Mouse (Mus musculus) hindbrain, embryonic 12.5 days (tissue): ENCODE measurements around the gene Clcnkb. TPM values are rescaled to one million over a fixed set of nuclear protein-coding genes. Genes with fewer than 3 reads are reported as not detected.

Experiments
- ATAC-seq: fragments of 200-750 bp; cut with Nextera tagmentation; 2 replicates; pipeline ENCODE4 v1.8.0; 2017; ENCODE audit warnings: moderate TSS enrichment; ENCODE audit not compliant: low FRiP score
- H3K27ac ChIP-seq: fragments of 300-500 bp; sonication (generic); 2 replicates; pipeline ENCODE4 v1.5.1; 2016; ENCODE audit warnings: mild to moderate bottlenecking
- H3K27me3 ChIP-seq: fragments of 300-500 bp; sonication (generic); 2 replicates; pipeline ENCODE4 v1.6.1; 2016; ENCODE audit warnings: mild to moderate bottlenecking
- H3K36me3 ChIP-seq: fragments of 300-500 bp; sonication (generic); 2 replicates; pipeline ENCODE4 v1.6.1; 2016; ENCODE audit warnings: mild to moderate bottlenecking
- H3K4me1 ChIP-seq: fragments of 300-500 bp; sonication (generic); 2 replicates; pipeline ENCODE4 v1.6.1; 2016
- H3K4me2 ChIP-seq: fragments of 300-500 bp; sonication (generic); replicated peaks from 2 replicates; pipeline ENCODE4 v1.6.1; 2016; ENCODE audit warnings: mild to moderate bottlenecking
- H3K4me3 ChIP-seq: fragments of 300-500 bp; sonication (generic); 2 replicates; pipeline ENCODE4 v1.5.1; 2016; ENCODE audit warnings: mild to moderate bottlenecking
- H3K9ac ChIP-seq: fragments of 300-500 bp; sonication (generic); 2 replicates; pipeline ENCODE4 v1.6.1; 2016; ENCODE audit warnings: mild to moderate bottlenecking, moderate library complexity
- H3K9me3 ChIP-seq: fragments of 300-500 bp; sonication (generic); replicated peaks from 2 replicates; pipeline ENCODE4 v1.6.1; 2016; ENCODE audit warnings: mild to moderate bottlenecking
- WGBS: fragments of 180-500 bp; shearing (Covaris S2); methylation state at CpG from one replicate; pipeline ENCODE4 v1.1.7; 2016; 5-methylcytosine and 5-hydroxymethylcytosine counted together
- polyA plus RNA-seq: library from polyadenylated mRNA; unstranded; fragments of >200 nt; fragmentation: Nextera tagmentation; extraction: Ambion mirVana; gene quantifications from 2 replicates; pipeline ENCODE4 v1.2.1, GENCODE M21; 2016

The Clcnkb gene
- polyA plus RNA-seq, 1 experiment from 2014 or later = not detected

DNA sequence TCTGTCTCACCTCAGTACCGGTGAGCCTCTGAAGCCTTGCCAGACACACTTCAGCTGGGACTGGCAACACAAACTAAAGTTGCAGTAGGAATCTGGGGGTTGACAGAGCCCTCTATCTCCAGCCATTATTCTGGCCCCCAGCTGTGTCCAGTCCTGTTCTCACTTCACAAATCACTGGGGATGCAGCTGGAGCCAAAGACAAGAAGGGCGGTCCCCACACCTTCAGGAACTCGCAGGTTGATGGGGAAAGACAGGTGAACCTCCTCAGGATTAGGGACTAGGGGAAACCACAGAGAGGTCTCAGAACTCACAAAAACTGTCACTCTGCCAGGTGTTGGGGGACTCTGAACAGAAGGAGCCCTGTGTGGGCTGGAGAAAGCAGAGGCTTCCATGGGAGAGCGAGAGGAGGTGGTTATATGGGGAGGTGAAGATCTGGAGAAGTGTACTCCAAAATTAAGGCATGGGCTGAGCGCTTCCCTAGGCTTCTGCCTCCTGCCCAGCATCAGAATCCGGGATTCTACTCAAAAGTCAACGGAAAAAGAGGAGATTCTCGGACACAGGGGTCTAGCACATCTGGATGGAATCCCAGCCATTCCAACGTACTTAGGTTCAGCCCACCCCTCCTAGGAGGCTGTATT lies 4.5 kb upstream of the Clcnkb start, which contains the start of gene Hspb7:
TSS of gene Hspb7 (plus strand) at position 588 of the 638 bp plus-strand sequence.
- Histone ChIP-seq H3K27ac (no peak within 1 kb of the TSS), H3K9me3 (no peaks in the 10 kb centered on the region), H3K27me3 (peaks cover 37% of the 10 kb centered on the region), H3K4me2 (no peak within 1 kb of the TSS), H3K4me1 (no peaks in the 10 kb centered on the region), H3K4me3 (no peak within 1 kb of the TSS), H3K36me3 (no peaks in the 10 kb centered on the region), H3K9ac (no peak within 1 kb of the TSS; the same call in 1 of the 2 replicates)
- ATAC-seq = no peak
- WGBS = 58% methylated on average over 9 of the region's 9 CpGs

DNA sequence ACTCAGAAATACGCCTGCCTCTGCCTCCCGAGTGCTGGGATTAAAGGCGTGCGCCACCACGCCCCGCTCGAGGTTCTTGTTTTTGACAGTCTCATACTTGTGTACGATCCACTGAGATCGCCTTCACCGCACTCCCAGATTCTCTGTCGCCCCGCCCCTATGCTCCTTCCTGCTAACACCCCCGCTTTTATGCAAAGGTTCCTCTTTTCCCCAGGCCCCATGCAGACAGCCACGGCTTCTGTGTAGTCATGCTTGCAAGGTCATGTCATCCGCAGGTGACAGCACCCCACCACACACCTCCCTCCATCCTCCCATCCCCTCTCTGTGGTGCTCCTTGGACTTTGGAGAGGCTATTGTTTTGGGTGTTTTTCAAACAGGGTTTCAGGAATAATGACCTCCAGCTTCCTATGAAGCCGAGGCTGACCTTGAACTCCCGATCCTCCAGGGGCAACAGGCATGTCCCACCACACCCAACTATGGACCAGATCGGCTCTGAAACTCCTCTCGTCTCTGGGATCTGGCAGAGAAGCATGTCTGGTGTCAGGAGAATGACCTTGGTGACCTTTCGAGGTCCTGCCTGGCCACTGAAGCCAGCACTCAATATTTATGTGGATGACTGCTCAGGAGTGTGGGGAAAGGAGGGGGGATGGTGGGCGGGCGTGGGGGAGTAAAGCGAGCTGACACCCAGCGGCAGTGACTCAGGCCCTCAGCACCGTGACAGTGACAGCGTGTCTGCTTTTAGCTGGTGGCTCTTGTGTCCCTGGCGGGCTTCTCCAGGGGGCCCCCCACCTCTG lies 3.8 kb upstream of the Clcnkb start:
- no peak overlapping the region for H3K4me3 ChIP-seq
- H3K36me3 ChIP-seq = no peaks in the 10 kb centered on the region
- no peaks in the 10 kb centered on the region for H3K9me3 ChIP-seq
- 60% methylated on average over 27 of the region's 27 CpGs for WGBS
- H3K27ac ChIP-seq = no peak overlapping the region
- H3K4me2 ChIP-seq = no peak overlapping the region
- no peak overlapping the region for H3K9ac ChIP-seq
- no peak for ATAC-seq
- H3K27me3 ChIP-seq = peaks cover 30% of the 10 kb centered on the region
- H3K4me1 ChIP-seq = no peaks in the 10 kb centered on the region

DNA sequence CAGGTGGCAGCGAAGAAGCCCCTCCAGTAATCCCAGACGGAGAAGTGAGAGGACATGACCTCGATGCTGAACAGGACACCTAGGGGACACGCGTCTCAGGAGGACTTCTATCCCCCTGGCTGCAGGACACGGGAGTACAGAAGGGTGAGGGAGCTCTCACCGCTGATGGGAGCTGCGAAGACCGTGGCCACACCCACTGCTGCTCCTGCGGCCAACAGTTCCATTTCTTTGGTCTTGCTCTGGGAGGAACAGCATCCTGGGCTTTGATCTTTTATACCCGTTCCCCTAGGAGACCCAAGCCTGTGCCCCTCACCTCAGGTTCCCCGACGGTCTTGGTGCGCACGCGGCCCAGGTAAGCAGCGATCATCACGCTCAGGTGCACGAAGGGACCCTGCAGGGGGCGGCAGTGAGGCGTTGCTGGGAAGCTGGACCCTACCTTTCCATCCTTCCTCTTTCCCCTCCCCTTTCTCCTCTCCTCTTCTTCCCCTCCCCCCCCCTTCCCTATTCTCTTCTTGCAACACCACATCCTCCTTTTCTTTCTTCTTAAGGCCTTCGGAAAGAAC lies 4.3 kb downstream of the Clcnkb start:
- 18% methylated on average over 22 of the region's 22 CpGs for WGBS
- no peak for ATAC-seq
- Histone ChIP-seq H3K36me3 (no peaks in the 10 kb centered on the region), H3K27me3 (peaks cover 20% of the 10 kb centered on the region), H3K4me1 (no peaks in the 10 kb centered on the region), H3K27ac (no peak overlapping the region), H3K4me2 (no peak overlapping the region), H3K9me3 (no peaks in the 10 kb centered on the region), H3K9ac (no peak overlapping the region), H3K4me3 (no peak overlapping the region)

DNA sequence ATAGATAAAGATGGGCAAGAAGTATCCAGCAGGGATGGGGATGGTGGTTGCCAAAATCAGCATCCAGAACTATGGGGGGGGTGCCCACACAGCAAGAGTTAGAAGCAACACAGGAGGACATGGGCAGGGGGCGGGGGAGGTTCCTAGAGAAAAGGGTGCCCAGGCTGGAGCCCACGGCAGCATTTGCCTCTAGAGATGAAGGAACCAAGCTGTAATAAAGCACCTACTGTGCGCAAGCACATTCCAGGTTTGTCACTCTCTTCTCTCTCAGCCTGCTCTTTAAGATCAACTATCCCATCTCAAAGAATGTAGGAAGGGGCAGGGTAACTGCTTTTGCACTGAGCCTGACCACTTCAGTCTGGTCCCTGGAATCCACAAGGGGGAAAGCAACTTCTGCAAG lies 7.2 kb downstream of the Clcnkb start:
- Histone ChIP-seq H3K36me3 (no peaks in the 10 kb centered on the region), H3K27me3 (peaks cover 25% of the 10 kb centered on the region), H3K9me3 (no peaks in the 10 kb centered on the region), H3K4me2 (no peak overlapping the region), H3K4me3 (no peak overlapping the region), H3K9ac (no peak overlapping the region), H3K4me1 (peaks cover 5% of the 10 kb centered on the region; the same call in 1 of the 2 replicates), H3K27ac (no peak overlapping the region)
- 90% methylated on average over 3 of the region's 3 CpGs for WGBS
- ATAC-seq = no peak

DNA sequence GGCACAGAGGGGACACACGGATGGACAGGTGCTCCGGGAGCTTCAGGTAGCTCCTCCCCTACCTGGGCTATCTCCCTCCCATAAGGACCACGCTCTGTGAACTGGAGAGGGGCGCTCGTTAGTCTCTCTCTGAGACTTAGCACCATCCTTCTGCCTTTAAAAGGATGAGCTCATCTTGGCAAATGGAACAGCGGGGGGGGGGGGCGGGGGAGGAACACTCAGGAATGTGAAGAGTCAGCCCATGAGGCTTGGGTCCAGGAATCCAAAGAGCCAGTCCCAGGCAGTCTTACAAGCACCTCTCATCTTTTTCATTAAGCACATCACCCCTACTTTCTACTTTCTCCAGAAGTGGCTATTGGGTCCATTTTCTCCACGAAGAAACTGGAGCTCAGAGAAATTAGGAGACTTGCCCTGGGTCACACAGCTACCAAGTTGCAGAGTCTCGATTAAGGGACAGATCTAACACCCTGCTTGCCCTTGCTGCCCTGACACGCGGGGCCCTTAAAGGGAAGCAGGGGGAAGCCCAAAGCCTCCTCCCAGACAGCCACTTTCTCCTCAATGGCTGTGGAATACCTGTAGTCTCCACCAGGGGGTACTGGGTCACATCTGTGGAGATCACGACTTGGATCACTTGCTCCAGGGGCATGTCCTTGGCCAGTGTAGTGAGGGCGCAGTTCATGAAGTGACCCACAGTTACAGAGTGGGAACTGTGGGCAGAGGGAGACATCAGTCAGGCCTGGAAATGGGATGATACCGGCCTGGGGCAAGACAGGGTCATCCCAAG lies 9.1 kb downstream of the Clcnkb start:
- Histone ChIP-seq H3K36me3 (no peaks in the 10 kb centered on the region), H3K9ac (no peak overlapping the region), H3K27ac (no peak overlapping the region), H3K4me2 (no peak overlapping the region), H3K9me3 (no peaks in the 10 kb centered on the region), H3K4me3 (no peak overlapping the region), H3K4me1 (peaks cover 5% of the 10 kb centered on the region; the same call in 1 of the 2 replicates), H3K27me3 (peaks cover 22% of the 10 kb centered on the region)
- WGBS = 49% methylated on average over 13 of the region's 14 CpGs
- ATAC-seq = no peak

DNA sequence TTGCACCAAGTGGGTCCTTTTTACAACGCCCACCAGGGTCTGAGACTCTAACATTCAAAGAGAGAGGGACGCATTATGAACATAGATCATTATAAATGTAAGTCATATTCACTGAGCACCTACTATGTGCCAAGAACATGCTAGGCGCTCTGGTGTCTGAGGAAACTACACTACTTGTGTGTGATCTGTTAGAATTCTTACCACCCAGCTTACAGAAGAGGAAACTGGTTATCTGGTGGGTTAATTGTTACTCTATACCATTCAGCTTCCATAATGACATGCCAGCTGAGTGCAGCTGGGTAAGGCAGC lies 10.5 kb downstream of the Clcnkb start:
- H3K4me3 ChIP-seq = no peak overlapping the region
- no peaks in the 10 kb centered on the region for H3K36me3 ChIP-seq
- 83% methylated on average over 3 of the region's 3 CpGs for WGBS
- no peak overlapping the region for H3K27ac ChIP-seq
- peaks cover 5% of the 10 kb centered on the region; the same call in 1 of the 2 replicates for H3K4me1 ChIP-seq
- no peak for ATAC-seq
- H3K4me2 ChIP-seq = no peak overlapping the region
- H3K9ac ChIP-seq = no peak overlapping the region
- H3K9me3 ChIP-seq = no peaks in the 10 kb centered on the region
- H3K27me3 ChIP-seq = peaks cover 17% of the 10 kb centered on the region

DNA sequence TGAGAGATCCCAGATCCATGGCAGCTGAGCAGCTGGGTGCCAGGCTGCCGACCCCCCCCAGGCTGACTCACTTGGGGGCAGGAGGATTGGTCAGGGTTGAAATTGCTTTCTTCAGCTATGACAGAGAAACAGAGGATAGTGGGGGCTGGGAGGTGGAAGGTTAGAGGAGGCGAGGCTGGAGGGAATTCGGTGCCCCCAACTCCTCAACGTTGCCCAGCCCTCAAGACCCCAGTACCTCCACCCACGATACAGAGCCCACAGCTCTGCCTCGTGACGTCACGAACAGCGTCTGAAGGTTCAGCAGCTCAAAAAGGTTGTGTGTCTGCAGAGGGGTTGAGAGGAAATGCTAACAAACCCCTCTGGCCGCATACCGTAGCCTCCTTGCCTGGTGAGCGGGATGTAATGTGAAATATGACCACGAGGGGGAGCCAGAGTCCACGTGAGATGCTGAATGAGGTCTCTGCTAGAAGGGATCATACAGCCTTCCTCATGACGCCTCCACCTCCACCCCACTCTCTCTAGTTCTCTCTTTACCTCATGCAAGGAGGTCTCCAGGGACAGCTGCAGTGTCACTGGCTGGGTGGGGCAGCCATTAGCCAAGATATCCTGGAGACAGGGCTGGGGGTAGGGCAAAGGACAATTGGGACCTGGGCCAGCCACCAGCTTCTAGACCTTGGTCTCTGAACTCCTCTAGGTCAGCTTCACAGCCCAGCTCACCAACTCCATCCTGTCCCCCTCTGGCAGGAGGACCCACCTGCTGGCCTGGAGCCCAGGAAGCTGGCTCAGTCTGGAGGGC lies 11.1 kb downstream of the Clcnkb start:
- ATAC-seq = peak; percentile 81
- no peaks in the 10 kb centered on the region for H3K9me3 ChIP-seq
- peak overlapping the region; percentile 41 for H3K9ac ChIP-seq
- no peak overlapping the region for H3K4me3 ChIP-seq
- H3K27ac ChIP-seq = no peak overlapping the region
- H3K27me3 ChIP-seq = peaks cover 17% of the 10 kb centered on the region
- peaks cover 5% of the 10 kb centered on the region; the same call in 1 of the 2 replicates for H3K4me1 ChIP-seq
- WGBS = 14% methylated on average over 15 of the region's 15 CpGs
- H3K36me3 ChIP-seq = no peaks in the 10 kb centered on the region
- H3K4me2 ChIP-seq = peak overlapping the region; percentile 46

DNA sequence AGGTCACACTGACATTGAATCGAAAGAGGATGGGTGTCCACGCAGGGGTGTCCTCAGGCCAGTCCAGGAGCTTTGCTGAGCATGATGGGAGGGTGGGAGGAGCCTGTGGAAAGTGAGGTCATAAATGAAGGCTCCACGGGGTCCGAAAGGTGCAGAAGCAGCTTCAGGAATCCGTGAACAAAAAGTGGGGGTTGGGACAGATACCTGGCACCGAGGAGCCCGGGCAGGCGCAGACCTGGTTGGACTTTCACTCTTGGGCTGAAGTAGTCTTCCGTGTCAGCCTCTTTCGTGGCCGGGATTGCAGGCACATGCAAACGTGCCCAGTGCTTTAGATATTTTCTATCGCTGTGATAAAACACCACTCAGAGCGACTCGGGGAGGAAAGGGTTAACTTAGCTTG lies 15.6 kb downstream of the Clcnkb start:
- H3K4me2 ChIP-seq = no peak overlapping the region
- no peak for ATAC-seq
- H3K27me3 ChIP-seq = peaks cover 23% of the 10 kb centered on the region
- no peak overlapping the region for H3K4me3 ChIP-seq
- H3K9me3 ChIP-seq = no peaks in the 10 kb centered on the region
- H3K9ac ChIP-seq = no peak overlapping the region
- H3K36me3 ChIP-seq = no peaks in the 10 kb centered on the region
- H3K27ac ChIP-seq = no peak overlapping the region
- 86% methylated on average over 15 of the region's 15 CpGs for WGBS
- H3K4me1 ChIP-seq = peaks cover 11% of the 10 kb centered on the region

DNA sequence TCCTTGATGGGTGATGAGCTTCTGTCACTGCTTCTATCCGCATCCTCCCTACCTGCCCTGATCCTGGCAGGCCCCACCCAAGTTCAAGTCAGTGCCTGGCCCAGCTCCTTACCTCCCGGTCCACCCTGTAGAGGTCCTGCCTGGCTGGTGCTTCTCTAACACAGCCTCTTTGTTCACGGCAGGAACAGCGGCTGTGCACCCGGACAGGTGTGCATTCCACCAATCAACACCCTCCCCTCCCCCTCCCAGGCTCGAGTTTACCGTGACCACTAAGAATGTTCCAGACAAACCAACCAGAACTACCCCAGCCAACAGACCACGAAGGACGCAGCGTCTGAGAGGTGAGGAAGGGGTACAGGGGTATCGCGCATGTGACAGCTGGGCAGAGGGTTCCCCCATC lies 17.3 kb downstream of the Clcnkb start, which contains the start of gene Clcnka:
TSS of gene Clcnka (minus strand) at position 180 of the 400 bp plus-strand sequence.
- Histone ChIP-seq H3K27me3 (peaks cover 26% of the 10 kb centered on the region), H3K4me2 (no peak within 1 kb of the TSS), H3K36me3 (no peaks in the 10 kb centered on the region), H3K9ac (no peak within 1 kb of the TSS), H3K4me3 (no peak within 1 kb of the TSS), H3K27ac (no peak within 1 kb of the TSS), H3K9me3 (no peaks in the 10 kb centered on the region), H3K4me1 (peaks cover 6% of the 10 kb centered on the region)
- WGBS = 67% methylated on average over 12 of the region's 12 CpGs
- no peak for ATAC-seq

DNA sequence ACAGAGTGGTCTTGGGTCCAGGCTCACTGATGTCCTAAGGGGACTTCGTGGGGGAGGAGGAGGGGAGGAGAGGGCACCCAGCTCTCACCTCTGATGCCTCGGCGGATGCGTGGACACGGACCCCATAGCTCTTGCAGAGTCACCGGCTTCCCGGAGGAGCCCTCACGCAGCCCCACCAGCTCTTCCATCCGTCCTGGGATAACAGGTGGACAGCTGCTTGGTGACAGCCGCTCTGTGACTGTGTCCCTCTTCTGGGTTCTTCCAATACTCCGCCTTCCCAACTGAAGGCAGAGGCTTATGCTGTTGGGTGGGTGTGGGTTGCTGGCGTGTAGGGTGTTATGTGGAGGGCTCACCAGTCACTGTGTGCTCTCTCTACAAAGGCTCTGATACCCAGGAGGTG lies 18.0 kb downstream of the Clcnkb start:
- Histone ChIP-seq H3K4me2 (no peak overlapping the region), H3K27me3 (peaks cover 26% of the 10 kb centered on the region), H3K9ac (no peak overlapping the region), H3K27ac (no peak overlapping the region), H3K4me3 (no peak overlapping the region), H3K9me3 (no peaks in the 10 kb centered on the region), H3K4me1 (peaks cover 6% of the 10 kb centered on the region), H3K36me3 (no peaks in the 10 kb centered on the region)
- no peak for ATAC-seq
- WGBS = 73% methylated on average over 12 of the region's 12 CpGs

DNA sequence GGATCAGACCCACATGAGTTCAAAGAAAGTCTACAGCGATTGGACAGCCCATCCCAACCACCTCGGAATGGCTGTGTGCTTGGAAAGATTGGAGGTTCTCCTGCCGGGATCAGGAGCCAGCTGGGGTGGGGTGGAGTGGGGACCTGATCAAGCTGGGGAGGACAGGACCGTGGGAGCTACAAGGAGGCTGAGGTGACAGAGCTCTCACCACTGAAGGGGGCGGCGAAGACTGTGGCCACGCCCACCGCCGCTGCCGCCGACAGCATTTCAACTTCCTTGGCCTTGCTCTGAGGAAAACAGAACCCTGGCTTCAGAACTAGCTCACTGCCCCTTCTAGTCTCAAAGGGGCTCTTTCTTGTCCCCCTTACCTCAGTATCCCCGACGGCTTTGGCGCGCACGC lies 21.1 kb downstream of the Clcnkb start:
- peak overlapping the region; percentile 17; the same call in 1 of the 2 replicates for H3K4me2 ChIP-seq

More for the DNA sequence above, 21.1 kb downstream of the Clcnkb start:
- H3K4me3 ChIP-seq = no peak overlapping the region
- 16% methylated on average over 16 of the region's 16 CpGs for WGBS
- H3K27ac ChIP-seq = no peak overlapping the region
- H3K4me1 ChIP-seq = peaks cover 6% of the 10 kb centered on the region
- no peaks in the 10 kb centered on the region for H3K9me3 ChIP-seq
- H3K27me3 ChIP-seq = peaks cover 32% of the 10 kb centered on the region
- no peak for ATAC-seq
- H3K36me3 ChIP-seq = no peaks in the 10 kb centered on the region
- H3K9ac ChIP-seq = no peak overlapping the region
